Mouse (Mus musculus): ENCODE measurements at regions not wholly inside any gene's neighbourhood (a gene's known extent, or its start where the extent isn't known, plus 50 kb on each side); places are given as distances from the start of the nearest gene placed in this dataset.

DNA sequence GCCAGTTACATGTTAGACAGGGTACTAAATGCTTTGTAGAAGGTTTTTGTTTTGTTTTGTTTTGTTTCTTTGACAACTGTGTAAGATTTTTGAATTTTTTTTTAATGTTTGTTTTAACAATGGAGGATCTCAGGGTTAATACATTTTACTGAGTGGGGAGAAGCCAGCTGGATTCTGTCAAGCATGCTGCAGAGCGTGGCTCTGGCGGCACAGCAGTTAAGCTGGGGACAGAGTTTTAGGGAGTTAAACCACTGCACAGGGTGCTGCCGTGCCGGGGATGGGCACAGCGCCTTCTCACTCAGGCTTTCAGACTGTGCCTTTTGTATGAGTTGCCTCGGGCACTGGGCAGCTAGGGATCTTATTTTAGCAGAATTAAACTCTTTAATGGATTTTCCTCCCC lies 159.8 kb downstream of the Zfp326 start:
- Histone ChIP-seq H3K4me3 (replicated peaks) (no peak overlapping the region), H3K27ac (no peak overlapping the region), H3K4me2 (no peak overlapping the region), H3K9ac (no peak overlapping the region), H3K36me3 (replicated peaks) (no peaks in the 10 kb centered on the region), H3K4me1 (peaks cover 3% of the 10 kb centered on the region; the same call in 1 of the 2 replicates), H3K9me3 (no peaks in the 10 kb centered on the region), H3K27me3 (no peaks in the 10 kb centered on the region)
- WGBS = 38% methylated on average over 6 of the region's 6 CpGs
- ATAC-seq (ENCODE audit: low FRiP score) = no peak

DNA sequence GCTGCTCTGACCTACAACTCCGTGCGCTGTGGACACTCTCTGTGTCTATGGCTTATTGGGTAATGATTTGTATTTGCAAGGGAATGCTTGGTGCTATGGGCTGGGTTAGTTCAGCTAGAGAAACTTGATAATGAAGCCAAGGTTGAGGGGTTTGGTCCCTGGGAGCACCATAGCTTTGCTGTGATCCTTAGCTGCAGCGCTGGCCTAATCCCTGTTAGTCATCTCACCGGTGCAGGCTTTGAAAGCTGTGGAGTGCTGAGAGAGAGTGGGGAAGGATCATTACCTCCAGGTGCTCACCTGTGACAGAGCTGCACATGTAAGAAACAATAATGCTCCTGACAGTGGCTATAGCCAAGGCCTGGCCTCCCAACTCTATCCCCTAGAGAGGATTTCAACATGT lies 156.6 kb downstream of the Zfp326 start:
- Histone ChIP-seq H3K27me3 (no peaks in the 10 kb centered on the region), H3K36me3 (replicated peaks) (no peaks in the 10 kb centered on the region), H3K9me3 (no peaks in the 10 kb centered on the region), H3K4me3 (replicated peaks) (no peak overlapping the region), H3K4me1 (peaks cover 3% of the 10 kb centered on the region; the same call in 1 of the 2 replicates), H3K27ac (no peak overlapping the region), H3K4me2 (no peak overlapping the region), H3K9ac (no peak overlapping the region)
- WGBS = 60% methylated on average over 4 of the region's 4 CpGs
- no peak for ATAC-seq (ENCODE audit: low FRiP score)

DNA sequence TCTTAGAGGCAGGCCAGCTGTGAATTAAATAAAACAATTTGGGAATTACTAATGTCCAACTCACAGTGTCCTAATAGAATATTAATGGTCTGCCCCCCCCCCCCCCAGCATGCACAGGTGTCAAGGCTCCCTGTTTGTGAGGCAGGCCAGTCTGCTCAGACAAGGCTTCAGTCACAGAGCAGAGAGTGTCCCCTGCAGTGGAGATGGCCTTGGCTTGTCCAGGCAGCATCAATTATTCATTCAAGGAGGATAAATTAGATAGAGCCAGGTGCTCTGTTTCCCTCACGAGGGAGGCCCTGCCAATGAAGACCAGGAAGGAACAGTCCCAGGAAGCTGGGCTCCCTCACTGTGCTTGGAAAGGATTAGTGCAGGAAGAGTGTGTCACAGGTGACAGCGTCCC lies 150.5 kb downstream of the Zfp326 start:
- Histone ChIP-seq H3K9ac (no peak overlapping the region), H3K36me3 (replicated peaks) (no peaks in the 10 kb centered on the region), H3K4me3 (replicated peaks) (no peak overlapping the region), H3K27me3 (no peaks in the 10 kb centered on the region), H3K4me2 (no peak overlapping the region), H3K9me3 (no peaks in the 10 kb centered on the region), H3K4me1 (no peaks in the 10 kb centered on the region; the same call in 1 of the 2 replicates), H3K27ac (no peak overlapping the region)
- 56% methylated on average over 2 of the region's 2 CpGs for WGBS
- no peak for ATAC-seq (ENCODE audit: low FRiP score)

DNA sequence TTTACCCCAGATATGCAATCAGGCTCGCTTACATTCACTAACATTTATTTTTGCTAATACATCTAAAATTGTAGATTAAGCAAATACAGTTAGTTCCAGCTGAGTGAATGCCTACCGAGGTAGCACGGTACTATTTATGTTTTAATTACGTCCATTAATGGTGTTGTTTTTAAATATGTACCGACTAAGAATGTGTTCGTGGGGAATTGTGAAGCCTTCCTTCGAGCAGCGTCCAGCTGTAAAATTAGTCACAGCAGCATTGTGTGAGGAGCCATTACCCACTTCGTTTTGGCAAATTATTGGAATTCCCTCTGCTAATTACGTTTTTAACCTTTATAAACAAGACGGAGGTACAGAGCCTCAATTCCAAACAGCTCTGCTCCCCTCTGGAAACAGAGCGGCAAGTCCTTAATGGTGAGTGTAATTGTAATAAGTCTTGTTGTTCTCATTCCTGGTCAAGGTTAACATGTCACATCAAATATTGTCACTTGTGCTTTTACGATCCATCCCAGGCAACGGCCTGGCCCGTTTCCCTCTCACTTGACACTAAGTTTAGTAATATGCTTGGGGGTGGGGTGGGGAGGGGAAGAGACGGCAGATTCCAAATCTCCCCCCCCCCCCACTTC lies 128.0 kb downstream of the Zfp326 start:
- Histone ChIP-seq H3K27ac (no peak overlapping the region), H3K4me2 (peak overlapping the region; percentile 21), H3K4me3 (replicated peaks) (no peak overlapping the region), H3K27me3 (peaks cover 30% of the 10 kb centered on the region), H3K4me1 (peaks cover 20% of the 10 kb centered on the region), H3K9me3 (no peaks in the 10 kb centered on the region), H3K36me3 (replicated peaks) (no peaks in the 10 kb centered on the region), H3K9ac (no peak overlapping the region)
- ATAC-seq (ENCODE audit: low FRiP score) = peak; percentile 36; the same call in 1 of the 2 replicates
- 27% methylated on average over 16 of the region's 16 CpGs for WGBS

DNA sequence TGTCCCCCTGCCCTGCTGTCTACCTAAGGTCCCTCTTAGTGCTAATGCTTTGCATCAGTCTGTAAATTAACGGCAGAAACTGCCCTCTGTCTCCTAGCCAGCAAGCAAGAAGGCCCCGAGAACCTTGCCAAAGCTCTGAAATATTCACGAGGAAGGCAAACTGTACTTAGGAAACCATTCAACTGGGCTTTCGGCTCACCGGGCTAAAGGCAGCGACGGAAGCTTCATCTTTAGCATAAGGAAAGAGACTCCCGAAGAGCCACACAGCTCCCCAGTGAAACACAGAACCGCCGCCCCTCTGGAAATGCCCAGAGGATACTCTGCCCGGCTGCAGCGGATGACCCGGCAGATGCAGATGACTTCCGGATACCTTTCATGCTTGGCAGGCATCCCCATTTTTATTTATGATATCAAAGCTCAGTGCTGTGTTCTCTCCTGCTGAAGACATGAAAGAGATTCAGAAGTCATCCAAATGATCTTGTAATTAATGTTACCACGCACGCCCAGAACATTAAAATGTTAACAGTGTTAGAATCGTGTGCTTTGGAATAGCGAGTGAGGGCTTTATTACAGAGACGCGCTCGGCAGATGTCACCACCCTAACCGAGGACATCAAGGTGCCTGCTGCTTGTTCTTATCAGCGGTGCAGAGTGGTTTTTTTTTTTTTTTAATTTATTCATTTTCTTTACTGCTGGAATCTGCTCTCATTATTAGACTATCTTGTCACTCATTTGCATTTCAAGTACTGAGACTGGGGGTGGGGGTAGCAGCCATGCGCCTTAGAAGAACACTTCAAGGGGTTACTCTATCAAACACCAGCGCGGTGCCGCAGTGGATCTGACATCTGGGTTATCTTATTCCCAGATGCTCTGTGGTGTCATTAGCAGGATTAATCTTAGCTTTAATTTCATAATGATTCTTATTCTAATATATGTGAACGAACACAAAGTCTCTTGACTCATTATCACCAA lies 127.2 kb downstream of the Zfp326 start:
- no peak overlapping the region for H3K4me2 ChIP-seq
- H3K4me1 ChIP-seq = peaks cover 20% of the 10 kb centered on the region

DNA sequence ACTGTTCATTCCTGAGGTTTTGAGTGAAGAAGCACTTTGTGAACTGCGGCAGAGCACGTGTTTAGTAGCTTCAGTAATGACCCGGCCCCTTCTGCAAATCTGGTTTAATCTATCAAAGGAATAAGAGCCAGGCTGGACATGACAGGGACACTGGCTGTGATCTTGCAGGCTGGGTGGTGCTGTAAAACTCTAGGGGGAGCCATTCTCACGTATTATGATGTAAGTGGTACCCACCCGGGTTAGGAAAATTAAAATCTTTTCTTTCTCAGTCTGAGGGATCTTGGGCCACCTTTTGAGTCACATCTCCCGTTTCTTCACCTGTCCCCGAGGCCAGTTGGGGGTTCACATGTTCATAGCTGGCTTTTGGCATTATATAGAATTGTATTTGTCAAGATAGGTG lies 126.0 kb downstream of the Zfp326 start:
- Histone ChIP-seq H3K9me3 (no peaks in the 10 kb centered on the region), H3K27ac (no peak overlapping the region), H3K36me3 (replicated peaks) (no peaks in the 10 kb centered on the region), H3K4me2 (no peak overlapping the region), H3K4me1 (peaks cover 20% of the 10 kb centered on the region), H3K27me3 (peaks cover 40% of the 10 kb centered on the region), H3K9ac (no peak overlapping the region), H3K4me3 (replicated peaks) (no peak overlapping the region)
- 35% methylated on average over 7 of the region's 7 CpGs for WGBS
- no peak for ATAC-seq (ENCODE audit: low FRiP score)

More for the DNA sequence above, 127.2 kb downstream of the Zfp326 start:
- Histone ChIP-seq H3K9ac (no peak overlapping the region), H3K27ac (peak overlapping the region; percentile 51; the same call in 1 of the 2 replicates), H3K9me3 (no peaks in the 10 kb centered on the region), H3K4me3 (replicated peaks) (no peak overlapping the region), H3K27me3 (peaks cover 38% of the 10 kb centered on the region), H3K36me3 (replicated peaks) (no peaks in the 10 kb centered on the region)
- 62% methylated on average over 28 of the region's 28 CpGs for WGBS
- peak; percentile 45; the same call in 1 of the 2 replicates for ATAC-seq (ENCODE audit: low FRiP score)

DNA sequence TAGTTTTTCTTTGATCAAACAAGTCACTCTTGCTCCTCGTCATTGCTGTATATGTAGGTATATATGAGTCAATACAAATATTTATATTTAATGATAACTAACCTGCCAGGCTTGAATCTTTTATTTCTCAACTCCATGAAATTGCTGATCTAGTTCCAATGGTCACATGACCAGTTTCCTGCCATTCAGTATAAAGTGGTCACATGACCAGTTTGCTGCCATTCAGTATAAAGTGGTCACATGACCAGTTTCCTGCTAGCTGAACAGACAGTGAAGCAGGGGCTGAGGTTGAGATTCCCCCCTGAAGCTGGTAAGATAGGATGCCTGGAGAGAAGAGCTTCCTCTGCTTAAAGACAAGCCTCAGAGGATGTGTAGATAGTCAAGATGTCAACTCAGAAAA lies 117.9 kb downstream of the Zfp326 start:
- no peak for ATAC-seq (ENCODE audit: low FRiP score)
- H3K9ac ChIP-seq = no peak overlapping the region
- WGBS = 90% methylated on average over 1 of the region's 1 CpGs
- H3K4me3 ChIP-seq (replicated peaks) = no peak overlapping the region
- no peaks in the 10 kb centered on the region for H3K36me3 ChIP-seq (replicated peaks)
- H3K27me3 ChIP-seq = peaks cover 8% of the 10 kb centered on the region; the same call in 1 of the 2 replicates
- H3K27ac ChIP-seq = no peak overlapping the region
- H3K4me2 ChIP-seq = no peak overlapping the region
- H3K4me1 ChIP-seq = no peaks in the 10 kb centered on the region
- no peaks in the 10 kb centered on the region for H3K9me3 ChIP-seq

DNA sequence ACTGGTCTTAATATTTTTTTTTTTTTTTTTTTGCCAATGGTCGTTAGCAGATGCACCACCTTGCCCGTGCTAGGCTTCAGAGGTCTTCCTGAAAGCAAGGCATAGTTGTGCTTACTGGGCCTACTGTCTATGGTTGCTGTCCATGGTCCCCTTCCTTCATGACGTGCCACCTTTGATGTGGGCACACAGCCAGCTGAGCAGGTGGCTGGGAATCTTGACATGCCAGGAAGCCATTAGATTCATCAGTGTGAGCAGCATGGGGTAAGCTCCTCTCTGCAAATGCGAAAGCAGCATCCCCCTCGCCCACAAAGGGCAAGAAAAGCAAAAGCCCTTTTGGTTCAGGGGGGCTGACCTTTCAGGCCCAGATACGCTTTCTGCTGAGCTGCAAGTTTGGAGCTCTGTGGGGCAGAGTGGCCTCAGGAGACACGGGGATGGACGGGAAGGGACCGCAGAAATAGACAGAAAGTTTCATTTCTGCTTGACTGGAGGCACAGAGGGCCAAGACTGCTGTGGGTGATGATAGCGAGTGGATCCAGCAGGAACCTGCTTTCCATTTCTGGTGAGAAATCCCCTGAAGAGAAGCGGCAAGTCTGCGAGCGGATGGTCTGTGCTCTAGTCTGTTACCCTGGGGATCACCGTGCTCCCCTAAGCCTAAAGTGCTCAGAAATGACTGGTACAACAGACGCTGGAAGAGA lies 116.8 kb downstream of the Zfp326 start:
- no peak for ATAC-seq (ENCODE audit: low FRiP score)
- no peaks in the 10 kb centered on the region for H3K36me3 ChIP-seq (replicated peaks)
- H3K9ac ChIP-seq = no peak overlapping the region
- no peaks in the 10 kb centered on the region; the same call in 1 of the 2 replicates for H3K27me3 ChIP-seq
- H3K4me1 ChIP-seq = no peaks in the 10 kb centered on the region
- no peaks in the 10 kb centered on the region for H3K9me3 ChIP-seq
- WGBS = 66% methylated on average over 15 of the region's 15 CpGs
- H3K4me3 ChIP-seq (replicated peaks) = no peak overlapping the region
- no peak overlapping the region for H3K4me2 ChIP-seq
- H3K27ac ChIP-seq = no peak overlapping the region

DNA sequence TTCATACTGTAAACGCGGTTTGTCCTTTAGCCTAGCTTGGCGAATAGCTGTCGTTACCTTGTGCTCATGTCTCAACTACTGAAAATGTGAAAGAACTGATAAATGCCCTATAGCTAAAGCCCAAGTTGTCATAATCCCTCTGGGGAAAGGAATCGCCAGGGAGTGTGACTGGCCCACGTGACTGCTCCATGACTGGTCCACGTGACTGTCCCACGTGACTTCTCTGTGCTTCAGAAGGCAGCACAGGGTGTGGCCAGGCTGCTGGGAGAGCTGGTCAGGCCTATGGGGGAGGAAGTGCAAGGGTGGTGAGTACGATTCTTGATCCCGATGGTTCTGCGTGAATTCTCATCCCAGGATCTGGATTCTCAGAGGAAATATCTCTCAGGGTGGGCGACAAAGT lies 114.4 kb downstream of the Zfp326 start:
- Histone ChIP-seq H3K4me1 (no peaks in the 10 kb centered on the region), H3K9ac (no peak overlapping the region), H3K27me3 (peaks cover 7% of the 10 kb centered on the region; the same call in 1 of the 2 replicates), H3K4me3 (replicated peaks) (no peak overlapping the region), H3K4me2 (no peak overlapping the region), H3K36me3 (replicated peaks) (no peaks in the 10 kb centered on the region), H3K27ac (no peak overlapping the region), H3K9me3 (no peaks in the 10 kb centered on the region)
- no peak for ATAC-seq (ENCODE audit: low FRiP score)
- WGBS = 85% methylated on average over 12 of the region's 12 CpGs

DNA sequence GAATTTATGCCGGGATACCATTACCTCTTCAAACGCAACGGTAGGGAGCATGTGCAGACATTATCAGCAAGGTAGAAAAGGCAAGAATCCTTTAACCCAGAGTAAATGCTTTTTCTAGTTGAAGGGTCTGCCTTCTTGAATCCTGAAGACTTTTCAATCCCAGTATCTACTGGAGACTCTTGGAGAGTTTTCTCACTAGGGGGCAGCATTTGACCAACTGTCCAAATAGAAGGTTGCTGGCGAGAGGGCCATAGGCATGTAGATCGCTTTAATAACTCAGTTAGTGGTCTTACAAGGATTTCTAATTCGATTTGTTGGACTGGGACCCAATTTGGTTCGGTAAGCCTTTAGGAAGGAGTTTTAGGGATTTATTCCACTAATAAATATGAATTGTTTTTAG lies 110.0 kb downstream of the Zfp326 start:
- WGBS = 43% methylated on average over 7 of the region's 7 CpGs
- Histone ChIP-seq H3K4me3 (replicated peaks) (no peak overlapping the region), H3K27me3 (peaks cover 7% of the 10 kb centered on the region; the same call in 1 of the 2 replicates), H3K9me3 (no peaks in the 10 kb centered on the region), H3K9ac (no peak overlapping the region), H3K4me2 (no peak overlapping the region), H3K36me3 (replicated peaks) (no peaks in the 10 kb centered on the region), H3K27ac (no peak overlapping the region), H3K4me1 (no peaks in the 10 kb centered on the region)
- no peak for ATAC-seq (ENCODE audit: low FRiP score)

DNA sequence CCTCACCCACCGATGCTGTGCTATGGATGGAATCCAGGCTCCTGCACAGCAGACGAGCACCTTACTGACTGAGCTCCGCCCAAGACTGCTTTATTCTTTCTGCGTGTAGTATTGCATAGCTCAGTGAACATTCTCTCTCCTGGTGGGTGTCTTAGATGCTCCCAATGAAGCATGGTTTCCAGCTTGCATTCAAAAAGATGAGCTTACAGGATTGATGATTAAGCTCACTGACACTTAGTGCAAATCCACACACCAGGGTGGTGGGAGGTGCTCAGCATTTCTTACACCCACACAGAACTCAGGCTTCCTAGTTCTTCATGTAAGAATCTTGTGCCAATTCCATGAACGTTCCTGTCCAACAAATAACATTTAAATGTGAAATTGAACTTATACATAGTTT lies 106.8 kb downstream of the Zfp326 start:
- Histone ChIP-seq H3K4me1 (no peaks in the 10 kb centered on the region), H3K36me3 (replicated peaks) (no peaks in the 10 kb centered on the region), H3K4me2 (no peak overlapping the region), H3K27ac (no peak overlapping the region), H3K9ac (no peak overlapping the region), H3K4me3 (replicated peaks) (no peak overlapping the region), H3K27me3 (peaks cover 14% of the 10 kb centered on the region; the same call in 1 of the 2 replicates), H3K9me3 (no peaks in the 10 kb centered on the region)
- WGBS = 79% methylated on average over 5 of the region's 5 CpGs
- ATAC-seq (ENCODE audit: low FRiP score) = no peak

DNA sequence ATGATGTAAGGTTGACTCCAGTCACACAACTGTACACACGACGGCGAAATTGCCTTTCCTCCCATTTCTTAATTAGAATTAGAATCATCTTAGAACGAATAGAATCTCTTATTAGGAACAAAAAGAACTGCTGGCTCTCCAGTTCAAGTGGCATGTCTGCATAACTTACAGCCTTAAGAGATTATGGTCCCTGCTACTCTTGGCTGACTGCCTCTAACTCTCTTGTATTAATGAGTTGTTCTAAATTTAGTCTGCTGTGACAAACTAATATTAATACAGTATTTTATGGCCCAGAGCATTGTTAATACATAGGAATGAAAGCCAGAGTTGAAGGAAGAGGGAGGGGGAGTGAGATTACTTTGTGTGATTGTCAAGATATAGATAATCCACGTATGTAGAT lies 100.4 kb downstream of the Zfp326 start:
- Histone ChIP-seq H3K4me2 (no peak overlapping the region), H3K4me3 (replicated peaks) (no peak overlapping the region), H3K9ac (no peak overlapping the region), H3K36me3 (replicated peaks) (no peaks in the 10 kb centered on the region), H3K9me3 (no peaks in the 10 kb centered on the region), H3K27me3 (peaks cover 13% of the 10 kb centered on the region; the same call in 1 of the 2 replicates), H3K27ac (no peak overlapping the region), H3K4me1 (peaks cover 13% of the 10 kb centered on the region)
- 61% methylated on average over 5 of the region's 5 CpGs for WGBS
- ATAC-seq (ENCODE audit: low FRiP score) = no peak

Measured in forebrain, embryonic 12.5 days (tissue).